Mouse (Mus musculus): ENCODE measurements around the gene Hnrnpa2b1. TPM values are rescaled to one million over a fixed set of nuclear protein-coding genes. Genes with fewer than 3 reads are reported as not detected.
"Not testable (repeated sequence)": the region's sequence is repeated elsewhere in the genome, so short reads cannot be mapped to it uniquely, and the experiment has no call there.

The Hnrnpa2b1 gene
- 100 to 1,000 TPM; 646 to 668 TPM for total RNA-seq (2021)

DNA sequence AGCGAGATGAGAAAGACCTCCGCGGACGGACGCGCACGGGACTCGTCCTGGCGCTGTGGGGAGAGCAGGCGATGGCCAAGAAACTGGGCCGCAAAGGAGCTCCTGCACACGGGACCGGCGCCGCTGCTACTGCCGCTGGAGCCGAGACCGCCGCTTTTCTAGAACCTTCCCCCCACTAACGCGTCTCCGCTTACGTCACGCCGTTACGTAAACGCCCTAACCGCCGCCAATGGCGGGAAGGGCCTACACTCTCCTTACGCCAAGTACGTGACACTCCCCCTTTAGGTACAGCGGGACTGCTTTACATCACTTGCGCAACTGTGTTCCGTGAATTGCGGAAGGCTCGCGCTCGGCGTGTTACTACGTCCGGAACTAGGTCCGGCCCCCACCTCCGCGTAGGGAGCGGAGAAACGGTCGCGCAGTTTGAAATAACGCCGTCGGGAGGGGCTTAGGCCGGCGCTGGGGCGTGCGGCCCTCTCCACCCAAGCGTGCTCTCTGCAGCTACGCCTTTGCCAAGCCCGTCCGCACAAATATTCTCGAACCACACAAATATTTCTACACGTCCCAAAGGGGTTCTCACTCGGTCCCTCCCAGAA, at the start of gene Hnrnpa2b1:
Hnrnpa2b1 (minus strand) TSS at position 180 of the 596 bp plus-strand sequence.
- DNase-seq: peak; percentile 100

DNA sequence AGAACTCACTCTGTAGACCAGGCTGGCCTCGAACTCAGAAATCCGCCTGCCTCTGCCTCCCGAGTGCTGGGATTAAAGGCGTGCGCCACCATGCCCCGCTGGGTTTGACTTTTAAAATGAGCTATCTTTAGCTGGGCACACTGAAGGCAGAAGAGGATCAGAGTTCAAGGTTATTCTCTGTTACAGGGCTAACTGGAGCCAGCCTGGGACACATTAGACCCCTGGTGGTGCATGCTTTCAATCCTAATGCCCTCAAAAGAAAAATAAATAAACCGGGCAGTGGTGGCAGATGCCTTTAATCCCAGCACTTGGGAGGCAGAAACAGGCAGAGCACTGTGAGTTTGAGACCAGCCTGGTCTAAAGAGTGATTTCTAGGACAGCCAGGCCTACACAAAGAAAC, 45.2 kb upstream of the Hnrnpa2b1 start:
- no peak for DNase-seq

DNA sequence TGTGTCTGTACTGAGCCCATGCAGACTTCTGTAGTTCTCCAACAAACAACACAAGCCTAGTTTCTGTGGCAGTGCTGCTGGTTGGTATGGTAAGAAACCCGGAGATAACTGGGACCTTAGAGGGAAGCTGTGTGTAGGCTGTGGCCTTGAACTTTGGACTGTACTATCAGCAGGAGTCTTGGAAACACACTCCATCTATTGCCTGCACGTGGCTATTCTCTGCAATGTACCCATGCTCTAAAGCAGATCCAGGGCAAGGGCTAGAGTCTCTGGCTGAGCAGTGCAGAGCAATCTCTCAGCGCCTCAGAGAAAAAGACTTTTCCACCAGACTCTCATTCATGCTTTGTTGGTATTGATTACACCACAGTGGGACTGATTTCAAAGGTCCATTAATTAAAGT, 44.1 kb upstream of the Hnrnpa2b1 start:
- DNase-seq: no peak

DNA sequence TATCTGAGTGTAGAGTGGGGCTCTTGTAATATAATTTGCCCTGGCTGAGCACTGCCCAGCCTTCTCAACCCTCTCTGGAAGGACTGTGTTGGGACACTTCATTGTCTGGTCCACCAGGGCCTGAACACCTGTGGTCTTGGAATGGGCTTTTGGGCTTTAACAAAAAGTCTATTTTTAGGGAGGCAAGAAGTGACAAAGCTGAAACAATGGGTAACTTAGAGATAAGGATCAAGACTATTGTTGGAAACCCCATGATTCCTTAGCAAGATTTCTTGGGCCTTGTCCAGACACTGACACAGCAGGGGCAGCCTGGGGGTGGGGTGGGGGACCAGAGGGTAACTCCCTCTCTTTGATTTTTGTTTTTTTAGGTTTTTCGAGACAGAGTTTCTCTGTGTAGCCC, 41.3 kb upstream of the Hnrnpa2b1 start:
- DNase-seq: no peak

DNA sequence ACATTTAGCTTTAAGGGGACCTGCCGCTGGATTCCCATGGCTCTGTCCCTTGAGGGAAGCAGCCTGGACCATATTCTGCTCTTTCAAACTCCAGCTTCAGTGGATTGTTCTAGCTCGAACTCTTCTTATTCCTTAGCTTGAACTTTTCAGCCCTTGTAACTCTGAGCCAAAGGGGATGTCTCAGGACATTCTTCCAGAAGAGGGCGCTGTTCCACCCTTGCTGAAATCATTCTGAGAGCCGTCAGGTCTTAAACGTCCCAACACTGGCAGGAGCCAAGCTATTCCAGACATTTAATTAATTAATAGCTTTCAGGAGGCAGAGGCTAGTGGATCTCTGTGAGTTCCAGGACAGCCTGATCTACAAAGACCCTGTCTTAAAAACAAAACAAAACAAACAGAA, 40.4 kb upstream of the Hnrnpa2b1 start:
- DNase-seq: peak; percentile 68

DNA sequence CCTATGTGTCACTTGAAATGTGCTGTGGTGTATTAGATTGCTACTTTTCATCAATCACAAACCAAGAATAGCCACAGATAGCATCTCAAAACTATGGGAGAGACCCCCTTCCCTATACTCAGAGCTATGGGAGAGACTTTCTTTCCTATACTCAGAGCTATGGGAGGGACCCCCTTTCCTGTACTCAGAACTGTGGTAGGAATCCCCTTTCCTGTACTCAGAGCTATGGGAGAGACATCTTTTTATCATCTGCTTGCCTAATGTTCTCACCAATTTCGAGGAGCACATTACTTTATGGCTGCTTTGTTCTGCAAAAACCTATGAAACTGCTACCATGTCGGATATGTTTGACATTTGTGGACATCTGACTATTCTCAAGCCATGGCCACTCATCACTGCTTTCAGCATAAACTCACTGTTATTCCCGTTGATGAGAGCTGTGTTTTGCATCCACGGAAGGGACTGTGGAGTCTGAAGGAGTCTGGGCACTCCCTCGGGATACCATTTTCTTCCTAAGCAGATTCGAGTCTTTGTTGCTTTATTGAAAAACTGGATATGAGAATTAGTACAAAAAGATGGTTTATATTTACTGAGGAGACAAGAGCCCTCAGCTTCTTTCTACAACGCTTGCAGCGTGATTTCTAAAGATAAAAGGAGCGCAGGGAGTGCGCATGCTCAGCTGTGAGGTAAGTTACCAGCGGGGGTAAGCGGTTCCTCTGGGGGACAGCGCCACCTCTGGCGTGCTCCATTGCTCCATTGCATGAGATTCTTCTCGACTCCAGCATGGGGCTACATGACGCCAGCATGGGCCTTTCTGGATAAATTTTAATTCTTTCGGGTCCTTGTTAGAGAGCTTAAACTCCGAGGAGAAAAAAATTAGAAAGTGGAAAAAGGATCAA, 39.3 kb upstream of the Hnrnpa2b1 start:
- peak; percentile 82 for DNase-seq

DNA sequence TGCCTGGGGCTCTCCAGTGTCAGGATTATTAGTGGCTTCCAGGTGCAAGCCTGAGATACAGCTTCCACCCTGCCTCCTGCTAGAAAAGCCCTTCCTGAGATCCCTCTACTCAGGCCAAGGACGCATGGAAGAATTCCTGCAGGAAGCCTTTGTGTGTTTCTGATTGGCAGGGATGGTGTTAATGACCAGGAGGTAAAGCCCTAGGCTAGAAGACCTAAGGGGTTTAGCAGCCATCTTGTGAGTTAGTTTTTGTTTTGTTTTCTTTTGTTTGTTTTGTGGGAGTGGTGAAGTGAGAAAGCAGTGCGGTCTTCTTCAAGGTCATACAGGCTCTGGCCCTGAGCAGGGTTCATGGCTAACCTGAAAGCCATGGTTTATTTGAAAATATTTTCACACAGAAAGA, 37.9 kb upstream of the Hnrnpa2b1 start:
- DNase-seq: no peak

DNA sequence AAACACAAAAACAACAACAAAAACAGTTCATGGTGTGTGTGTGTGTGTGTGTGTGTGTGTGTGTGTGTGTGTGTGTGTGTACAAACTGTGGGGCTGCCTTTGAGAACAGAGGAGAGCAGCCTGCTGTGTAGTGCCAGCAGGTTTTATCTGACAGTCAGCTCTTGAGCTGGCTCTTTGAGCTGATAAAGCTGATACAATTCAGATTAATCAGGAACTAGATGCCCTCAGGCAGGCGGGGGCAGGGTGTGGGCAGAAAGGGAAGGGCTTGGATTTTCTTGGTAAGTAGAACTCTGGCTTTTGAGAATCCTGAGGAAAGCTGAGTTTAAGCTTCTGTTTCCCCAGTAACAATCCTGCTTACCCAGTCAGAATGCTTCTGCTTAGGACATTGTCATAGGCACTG, 36.0 kb upstream of the Hnrnpa2b1 start:
- DNase-seq: no peak

DNA sequence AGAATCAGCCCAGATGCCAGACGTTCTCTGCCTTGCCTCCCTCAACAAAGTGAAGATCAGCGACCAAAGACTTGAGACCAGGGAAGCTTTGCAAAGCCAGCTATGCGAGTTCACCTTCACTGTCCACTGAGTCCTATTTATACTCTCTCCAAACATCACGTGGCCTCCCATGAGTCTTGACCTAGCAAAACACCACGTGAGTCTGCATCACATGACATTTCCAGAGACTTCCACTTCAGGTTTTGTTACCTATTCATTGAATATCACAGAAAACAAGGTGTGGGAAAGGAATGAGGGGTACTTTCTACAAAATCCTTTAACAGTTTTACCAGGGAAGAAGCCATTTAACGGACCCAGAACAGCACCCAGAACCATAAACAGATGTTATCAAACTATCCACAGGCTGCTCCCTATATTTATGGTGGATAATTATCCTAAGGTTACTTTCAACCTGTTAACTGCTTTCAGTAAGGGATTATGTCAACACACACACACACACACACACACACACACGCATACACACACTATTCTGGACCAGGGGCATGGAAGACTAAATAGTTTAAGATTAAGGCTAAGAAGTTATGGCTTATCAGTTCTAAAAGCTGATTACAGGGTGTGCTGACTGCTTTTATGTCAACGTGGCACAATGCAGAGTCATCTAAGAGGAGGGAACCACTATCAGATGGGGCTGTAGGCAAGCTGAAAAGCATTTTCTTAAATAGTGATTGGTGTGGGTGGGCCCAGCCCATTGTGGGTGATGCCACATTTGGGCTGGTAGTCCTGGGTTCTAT, 27.8 kb upstream of the Hnrnpa2b1 start:
- DNase-seq: no peak

DNA sequence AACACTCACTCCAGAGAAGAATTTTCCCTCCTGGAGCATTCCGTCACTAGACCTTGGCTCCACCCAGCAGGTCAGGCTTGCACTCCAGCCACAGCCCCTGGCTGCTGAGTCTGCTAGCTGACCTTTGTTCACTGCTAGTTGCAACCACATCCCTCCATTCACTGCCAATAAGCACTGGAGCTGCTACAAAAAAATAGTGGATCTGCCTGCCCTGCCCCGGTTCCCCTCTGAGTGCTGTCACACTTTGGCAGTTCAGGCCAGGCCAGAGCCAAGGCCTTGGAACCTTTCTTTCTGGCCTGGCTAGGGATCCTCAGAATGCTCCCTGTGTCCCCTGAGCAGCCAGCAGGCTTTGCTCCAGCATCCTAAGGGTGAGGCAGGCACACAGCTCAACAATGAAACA, 20.1 kb upstream of the Hnrnpa2b1 start:
- DNase-seq: peak; percentile 23

DNA sequence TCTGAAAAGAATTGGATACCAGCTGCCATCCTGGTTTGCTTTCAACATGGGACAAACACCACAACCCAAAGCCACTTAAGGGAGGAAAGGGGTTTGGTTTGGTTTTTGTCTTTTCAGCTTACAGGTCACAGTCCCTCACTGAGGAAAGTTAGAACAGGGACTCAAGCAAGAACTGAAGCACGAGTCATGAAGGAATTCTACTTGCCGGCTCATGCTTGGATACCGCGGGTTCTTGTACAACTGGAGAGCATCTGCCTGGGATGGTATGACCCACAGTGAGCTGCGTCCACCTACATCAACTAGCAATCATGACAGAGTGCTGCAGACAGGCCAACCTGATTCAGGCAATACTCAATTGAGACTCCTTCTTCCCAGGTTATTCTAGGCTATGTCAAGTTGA, 17.0 kb upstream of the Hnrnpa2b1 start:
- DNase-seq: no peak

DNA sequence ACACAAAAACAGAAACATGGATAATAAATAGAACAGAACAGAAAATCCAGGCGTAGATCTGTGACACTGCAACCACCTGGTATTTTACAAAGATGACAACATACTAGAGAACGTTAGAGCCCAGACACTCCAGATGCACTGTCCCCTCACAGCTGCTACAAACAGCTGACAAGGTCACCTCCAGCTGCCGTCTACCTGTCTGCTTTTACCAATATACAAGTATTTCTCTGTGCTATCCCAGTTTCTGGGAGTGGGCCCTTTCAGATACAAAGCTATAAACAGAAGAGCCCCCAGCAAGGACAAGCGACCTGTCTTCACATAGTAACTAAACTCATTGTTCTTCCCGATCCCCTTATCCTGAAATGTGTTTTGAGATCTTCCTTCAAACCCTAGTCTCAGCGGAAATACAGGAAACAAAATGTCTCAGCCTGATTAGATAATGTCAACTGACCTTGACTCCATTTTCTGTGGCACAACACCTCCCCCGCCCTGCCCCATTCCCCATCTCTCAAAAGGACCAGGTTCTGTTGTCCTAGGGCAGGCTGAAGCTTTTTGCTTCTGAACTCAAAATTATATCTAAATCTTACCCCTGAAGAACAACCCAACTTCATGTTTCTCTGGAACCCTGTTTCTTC, 16.5 kb upstream of the Hnrnpa2b1 start:
- DNase-seq: no peak

DNA sequence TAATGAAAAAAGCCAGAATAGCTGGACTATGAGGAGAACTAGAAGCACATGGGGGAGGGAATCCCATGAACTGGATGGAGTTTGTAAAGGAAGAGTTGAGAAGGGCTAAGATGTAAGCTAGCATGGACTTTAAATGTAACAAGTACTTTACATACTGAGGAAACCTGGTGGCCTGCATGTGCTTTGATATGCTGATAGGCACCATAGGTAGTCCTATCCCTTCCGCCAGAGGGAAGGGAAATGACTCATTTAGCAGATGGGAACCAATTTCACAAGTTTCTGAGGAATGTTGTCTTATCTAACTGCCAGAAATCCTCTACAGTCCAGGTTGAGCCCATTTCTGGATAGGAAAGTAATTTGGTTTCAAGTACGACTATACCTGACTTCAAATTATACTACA, 16.0 kb upstream of the Hnrnpa2b1 start:
- no peak for DNase-seq

DNA sequence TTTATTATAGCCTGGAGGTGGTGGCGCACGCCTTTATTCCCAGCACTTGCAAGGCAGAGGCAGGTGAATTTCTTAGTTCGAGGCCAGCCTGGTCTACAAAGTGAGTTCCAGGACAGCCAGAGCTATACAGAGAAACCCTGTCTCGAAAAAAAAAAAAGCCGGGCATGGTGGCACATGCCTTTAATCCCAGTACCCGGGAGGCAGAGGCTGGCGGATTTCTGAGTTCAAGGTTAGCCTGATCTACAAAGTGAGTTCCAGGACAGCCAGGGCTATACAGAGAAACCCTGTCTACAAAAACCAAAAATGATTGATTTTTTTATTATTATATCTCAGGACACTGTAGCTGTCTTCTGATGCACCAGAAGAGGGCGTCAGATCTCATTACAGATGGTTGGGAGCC, 14.9 kb upstream of the Hnrnpa2b1 start:
- not testable (repeated sequence) for DNase-seq

DNA sequence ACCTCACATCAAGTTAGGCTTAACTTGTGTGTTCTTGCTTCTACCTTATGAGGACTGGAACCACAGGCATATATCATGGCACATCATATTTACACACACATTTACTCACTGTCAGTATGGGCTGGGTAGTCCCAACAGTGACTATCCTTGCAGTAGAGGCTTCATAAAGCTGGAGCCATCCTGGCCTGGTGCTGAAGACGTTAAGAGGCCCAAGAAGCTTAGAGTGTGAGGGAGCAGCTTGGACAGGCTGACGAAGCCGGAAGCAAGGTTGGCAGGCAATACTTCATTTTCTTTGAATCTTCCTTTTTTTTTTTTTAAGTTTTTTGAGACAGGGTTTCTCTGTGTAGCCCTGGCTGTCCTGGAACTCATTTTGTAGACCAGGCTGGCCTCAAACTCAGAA, 14.2 kb upstream of the Hnrnpa2b1 start:
- DNase-seq: no peak

DNA sequence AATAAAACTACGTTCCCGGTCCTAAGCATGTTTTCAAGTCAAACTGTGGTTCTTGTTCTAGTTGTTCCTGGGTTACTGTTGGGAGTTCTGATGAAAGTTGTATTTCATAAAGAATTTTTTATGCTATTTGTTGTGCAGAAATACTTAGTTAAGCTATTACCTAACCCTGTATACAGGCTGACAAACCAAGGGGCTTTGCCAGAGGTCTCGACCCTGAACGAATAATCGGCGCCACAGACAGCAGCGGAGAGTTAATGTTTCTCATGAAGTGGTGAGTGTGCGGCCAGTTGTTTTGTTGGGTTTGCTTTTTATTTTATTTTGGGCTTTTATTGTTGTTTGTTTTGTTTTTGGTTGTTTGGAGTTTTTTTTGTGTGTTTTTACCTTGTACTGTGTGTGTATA, 11.9 kb upstream of the Hnrnpa2b1 start:
- no peak for DNase-seq

DNA sequence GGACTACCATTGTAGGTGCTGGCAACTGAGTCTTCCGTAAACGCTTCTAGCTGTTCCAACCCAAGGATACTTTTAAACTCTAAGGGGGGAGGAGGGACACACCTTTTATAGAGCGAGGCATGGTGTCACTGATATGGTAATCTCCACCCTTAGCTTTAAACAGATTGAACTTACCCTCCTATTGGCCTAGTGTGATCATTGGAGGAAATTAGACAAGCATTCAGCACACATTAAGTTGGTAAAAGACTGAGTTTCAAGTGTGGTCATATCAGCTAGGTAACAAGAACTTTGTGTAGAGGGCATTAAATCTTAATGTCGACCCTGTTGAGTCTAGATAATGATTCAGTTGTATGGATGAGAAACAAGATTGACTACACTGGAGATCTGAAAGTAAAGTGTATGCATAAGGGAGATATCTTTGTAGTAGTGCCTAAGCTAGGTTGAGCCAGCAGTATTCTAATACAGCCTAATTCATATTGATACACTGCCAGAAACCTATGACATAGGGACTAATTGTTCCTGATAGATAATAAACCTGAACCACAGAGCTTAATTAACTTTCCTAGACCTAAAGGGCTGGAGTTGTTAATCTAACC, 9.5 kb upstream of the Hnrnpa2b1 start:
- DNase-seq: no peak

DNA sequence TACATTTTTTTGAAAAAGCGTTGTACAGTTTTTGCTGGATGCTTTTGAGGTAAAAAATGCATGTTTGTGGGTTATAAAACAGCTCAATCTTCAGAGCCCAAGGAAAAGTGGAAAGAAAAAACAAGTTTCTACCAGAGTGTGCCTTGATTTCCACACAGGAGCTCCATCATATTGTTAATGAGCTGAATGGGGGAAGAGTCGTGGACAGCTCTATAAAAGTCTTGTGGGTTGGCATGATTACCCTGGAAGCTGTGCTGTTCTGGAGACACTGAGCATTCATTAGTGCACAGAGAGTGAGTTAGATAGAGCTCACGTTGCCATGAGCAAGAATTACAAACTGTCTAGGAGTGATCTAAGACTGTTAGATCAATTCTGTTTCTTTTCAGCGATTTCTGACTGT, 2.5 kb upstream of the Hnrnpa2b1 start:
- no peak for DNase-seq

DNA sequence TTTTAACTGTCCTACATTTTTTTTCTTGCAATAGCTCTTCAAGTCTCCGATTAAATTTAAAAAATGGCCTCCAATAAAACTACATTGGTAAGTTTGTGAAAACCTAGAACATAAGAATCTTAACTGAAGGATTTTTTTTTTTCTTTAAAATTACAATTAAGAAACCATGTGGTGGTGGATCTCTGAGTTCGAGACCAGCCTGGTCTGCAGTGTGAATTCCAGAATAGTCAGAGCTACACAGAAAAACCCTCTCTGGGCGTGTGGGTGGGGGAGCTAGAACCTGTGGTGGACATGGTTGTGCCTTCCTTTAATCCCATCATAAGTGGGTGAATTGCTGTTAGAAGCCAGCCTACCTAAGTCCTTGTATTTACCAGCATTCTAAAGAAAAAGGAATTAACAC, 2.1 kb upstream of the Hnrnpa2b1 start:
- DNase-seq: no peak

DNA sequence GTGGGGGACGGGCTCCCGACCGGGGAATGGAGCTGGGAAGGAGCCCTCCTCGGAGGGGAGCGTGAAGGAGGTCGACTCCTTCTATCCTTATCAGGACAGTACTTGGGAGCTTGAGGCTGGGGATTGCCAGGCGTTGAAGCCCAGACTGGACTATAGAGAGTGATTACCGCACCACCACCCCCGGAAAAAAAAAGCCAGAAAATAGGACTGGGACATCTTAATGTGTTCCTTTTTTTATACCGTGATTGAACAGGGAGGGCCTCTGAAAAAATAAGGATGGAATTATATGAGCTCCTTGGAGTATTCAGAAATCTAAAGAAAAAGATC, 1.4 kb upstream of the Hnrnpa2b1 start:
- DNase-seq: no peak

DNA sequence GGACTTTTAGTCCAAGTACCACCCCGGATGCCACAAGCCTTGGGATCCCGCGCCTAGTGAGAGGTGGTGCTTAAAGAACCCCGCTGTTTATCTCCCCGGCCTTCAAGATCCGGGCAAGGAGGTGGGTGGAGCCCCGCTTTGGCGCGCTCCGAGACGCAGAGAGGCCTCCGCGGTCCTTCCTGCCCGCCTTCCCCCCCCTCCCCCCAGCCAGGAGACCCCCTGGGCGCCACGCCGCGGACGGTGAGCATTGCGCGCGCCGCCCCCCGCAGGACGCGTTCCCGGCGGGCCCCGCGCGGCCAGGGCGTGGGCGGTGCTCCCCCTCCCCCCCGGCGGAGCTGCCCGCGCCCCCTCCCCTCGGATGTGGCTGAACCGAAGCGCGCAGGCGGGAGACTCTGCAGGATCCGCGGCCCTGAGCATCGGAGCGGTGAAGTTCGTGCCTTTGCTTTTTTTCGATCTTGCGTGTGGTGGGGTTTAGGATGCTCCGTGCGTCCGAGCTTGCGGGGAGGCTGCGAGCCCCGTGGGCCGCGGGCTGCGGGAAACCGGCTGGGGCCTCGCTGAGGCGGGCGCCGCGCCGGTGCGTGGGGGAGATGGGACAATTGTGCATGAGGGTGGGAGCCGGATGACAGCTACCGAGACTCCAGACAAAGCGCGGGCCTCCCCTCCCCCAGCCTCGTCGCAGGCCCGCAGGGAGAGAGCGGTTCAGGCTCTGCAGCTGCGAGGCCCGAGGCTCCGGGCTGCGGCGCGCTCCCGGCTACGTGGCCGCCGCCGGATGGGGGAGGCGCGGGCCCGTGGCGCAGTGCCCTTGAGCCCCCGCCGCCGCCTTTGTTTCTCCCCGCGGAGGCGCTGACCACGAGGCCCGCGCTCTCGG, 851 bp upstream of the Hnrnpa2b1 start, which contains the start of gene Cbx3:
Cbx3 (plus strand) TSS at position 50 of the 868 bp plus-strand sequence.
- DNase-seq: peak; percentile 88
